ENCODE assay signal across 19 mouse cellular contexts in genomic region chr10:117630810-117631209, GRCm38 (mm10). TPM values are rescaled to one million over a fixed set of nuclear protein-coding genes. Genes with fewer than 3 reads are reported as not detected.
DNase-seq lines count a peak whose midpoint lies in the region; ATAC-seq and TF ChIP-seq lines count a peak whose summit lies in the region.
"Had no signal": no experiment of that assay in that cellular context is flagged by ENCODE, and none has a peak within 500 bp of the region (broad histone marks: within the 10 kb centered on the region; RNA-seq: fewer than 3 reads in every experiment).

No protein-coding gene starts in this region.

- H3K4me3 ChIP-seq in liver, embryonic 12.5 days = 0 out of 2 replicates have a peak overlapping the region, but pooled peaks have one; percentile 56
- H3K4me3 ChIP-seq in liver, postnatal 0 days (ENCODE audit: low read depth, low read length) = no peak overlapping the region
- H3K4me3 ChIP-seq in intestine, embryonic 14.5 days (ENCODE audit: low read depth, low read length) = peak overlapping the region; percentile 62
- H3K4me3 ChIP-seq in liver, embryonic 16.5 days (ENCODE audit: low read depth, low read length) = peak overlapping the region; percentile 22; the same call in 1 of the 2 replicates
- H3K4me3 ChIP-seq: erythroblast, embryonic 14.5 days; forebrain, embryonic 15.5 days; heart, embryonic 12.5 days; midbrain, embryonic 15.5 days had no signal

- H3K27ac ChIP-seq in liver, embryonic 12.5 days = no peak overlapping the region
- H3K27ac ChIP-seq in liver, postnatal 0 days (ENCODE audit: low read depth) = no peak overlapping the region
- no peak overlapping the region for H3K27ac ChIP-seq in intestine, embryonic 14.5 days (ENCODE audit: low read depth)
- no peak overlapping the region for H3K27ac ChIP-seq in liver, embryonic 16.5 days (ENCODE audit: low read length)
- H3K27ac ChIP-seq: forebrain, embryonic 15.5 days; hindbrain, postnatal 0 days; layer of hippocampus, adult 2 months; midbrain, embryonic 15.5 days had no signal

- WGBS in liver, embryonic 12.5 days (ENCODE audit: insufficient replicate concordance) = 42% methylated on average over 2 of the region's 2 CpGs
- WGBS in liver, postnatal 0 days (ENCODE audit: insufficient replicate concordance) = 51% methylated on average over 2 of the region's 2 CpGs
- 60% methylated on average over 2 of the region's 2 CpGs for WGBS in intestine, embryonic 14.5 days
- WGBS in liver, embryonic 16.5 days (ENCODE audit: insufficient replicate concordance) = 37% methylated on average over 2 of the region's 2 CpGs

- H3K9me3 ChIP-seq in liver, embryonic 12.5 days (replicated peaks) = no peaks in the 10 kb centered on the region
- no peaks in the 10 kb centered on the region for H3K9me3 ChIP-seq in liver, postnatal 0 days (ENCODE audit: low read length)
- no peaks in the 10 kb centered on the region for H3K9me3 ChIP-seq in intestine, embryonic 14.5 days (ENCODE audit: control insufficient read depth, low read length)
- H3K9me3 ChIP-seq in liver, embryonic 16.5 days (replicated peaks; ENCODE audit: control insufficient read depth, low read length) = no peaks in the 10 kb centered on the region
- H3K9me3 ChIP-seq: forebrain, embryonic 15.5 days; heart, embryonic 12.5 days; midbrain, embryonic 15.5 days had no signal

- no peak for ATAC-seq in liver, embryonic 12.5 days
- ATAC-seq in liver, postnatal 0 days = no peak
- no peak for ATAC-seq in intestine, embryonic 14.5 days (replicated peaks; ENCODE audit: low FRiP score, low TSS enrichment, low read depth)
- no peak for ATAC-seq in liver, embryonic 16.5 days (ENCODE audit: low read depth)
- ATAC-seq: forebrain, embryonic 15.5 days; hindbrain, postnatal 0 days; midbrain, embryonic 15.5 days had no signal

- DNase-seq in liver, postnatal 0 days = no peak
- DNase-seq in adipocyte (ENCODE audit: low spot score) = peak; percentile 94
- DNase-seq in intestine, embryonic 14.5 days (ENCODE audit: low spot score) = no peak
- no peak for DNase-seq in spleen, adult 12 weeks (ENCODE audit: low spot score)
- no peak for DNase-seq in neural tube, embryonic 10.5 days (ENCODE audit: extremely low spot score, low spot score)
- DNase-seq: cerebellum, postnatal 10 days; embryo, embryonic 11 days; left cerebral cortex, postnatal 4 days; retina, postnatal 1 day; right cerebral cortex, postnatal 4 days; thymus, adult 2 months had no signal

- H3K4me1 ChIP-seq in liver, embryonic 12.5 days = peaks cover 13% of the 10 kb centered on the region
- H3K4me1 ChIP-seq in liver, postnatal 0 days (ENCODE audit: insufficient read depth) = peaks cover 13% of the 10 kb centered on the region
- H3K4me1 ChIP-seq in intestine, embryonic 14.5 days (replicated peaks; ENCODE audit: control insufficient read depth, insufficient read depth, low read length) = peaks cover 11% of the 10 kb centered on the region; the same call in 1 of the 2 replicates
- no peaks in the 10 kb centered on the region; the same call in 1 of the 2 replicates for H3K4me1 ChIP-seq in liver, embryonic 16.5 days (ENCODE audit: control insufficient read depth, low read depth, low read length)

- TF ChIP-seq CTCF in liver, postnatal 0 days (IDR thresholded peaks at IDR 0.05; ENCODE audit: low read depth) = no peak

- H3K9ac ChIP-seq in liver, embryonic 12.5 days = no peak overlapping the region
- H3K9ac ChIP-seq in liver, postnatal 0 days (replicated peaks) = no peak overlapping the region
- H3K9ac ChIP-seq in intestine, embryonic 14.5 days (ENCODE audit: low read length) = no peak overlapping the region
- H3K9ac ChIP-seq in liver, embryonic 16.5 days (ENCODE audit: low read depth, low read length) = no peak overlapping the region
- H3K9ac ChIP-seq: forebrain, embryonic 15.5 days; heart, embryonic 12.5 days; midbrain, embryonic 15.5 days had no signal

- H3K27me3 ChIP-seq in liver, embryonic 12.5 days (replicated peaks) = peaks cover 62% of the 10 kb centered on the region
- H3K27me3 ChIP-seq in liver, postnatal 0 days (ENCODE audit: insufficient read depth, low read length) = peaks cover 14% of the 10 kb centered on the region
- peaks cover 35% of the 10 kb centered on the region for H3K27me3 ChIP-seq in intestine, embryonic 14.5 days (replicated peaks; ENCODE audit: control insufficient read depth, insufficient read depth, low read length)
- peaks cover 33% of the 10 kb centered on the region for H3K27me3 ChIP-seq in liver, embryonic 16.5 days (ENCODE audit: control insufficient read depth, insufficient read depth, low read depth, low read length)

- no peaks in the 10 kb centered on the region for H3K36me3 ChIP-seq in liver, embryonic 12.5 days
- no peaks in the 10 kb centered on the region for H3K36me3 ChIP-seq in liver, postnatal 0 days (replicated peaks; ENCODE audit: insufficient read depth, low read length)
- H3K36me3 ChIP-seq in intestine, embryonic 14.5 days (ENCODE audit: control insufficient read depth, insufficient read depth, low read length) = no peaks in the 10 kb centered on the region
- H3K36me3 ChIP-seq in liver, embryonic 16.5 days (ENCODE audit: control insufficient read depth, insufficient read depth) = no peaks in the 10 kb centered on the region
- H3K36me3 ChIP-seq: forebrain, embryonic 15.5 days; heart, embryonic 12.5 days; midbrain, embryonic 15.5 days had no signal

- no peak for TF ChIP-seq EP300 in liver, postnatal 0 days (IDR thresholded peaks at IDR 0.05; ENCODE audit: low read depth)

- H3K4me2 ChIP-seq in liver, embryonic 12.5 days = peak overlapping the region; percentile 71; the same call in 1 of the 2 replicates
- H3K4me2 ChIP-seq in liver, postnatal 0 days (ENCODE audit: low read depth, low read length) = no peak overlapping the region
- peak overlapping the region; percentile 97 for H3K4me2 ChIP-seq in intestine, embryonic 14.5 days (ENCODE audit: low read length)
- H3K4me2 ChIP-seq in liver, embryonic 16.5 days (ENCODE audit: low read depth, low read length) = peak overlapping the region; percentile 63; the same call in 1 of the 2 replicates
- H3K4me2 ChIP-seq: forebrain, embryonic 15.5 days; heart, embryonic 12.5 days; midbrain, embryonic 15.5 days had no signal

RNA-seq across cellular contexts. Expression of gene Cpm, which starts 1.5 kb away (rescaled TPM):
- 29.8 and 30.7 TPM in 2 replicates for polyA plus RNA-seq in liver, embryonic 12.5 days (2016; fragmentation: Nextera tagmentation; extraction: Ambion mirVana)
- 7.0 and 7.7 TPM in 2 replicates for polyA plus RNA-seq in liver, postnatal 0 days (2015; fragmentation: Nextera tagmentation; extraction: Ambion mirVana)
- polyA plus RNA-seq in intestine, embryonic 14.5 days (2014; fragmentation: Nextera tagmentation; extraction: Ambion mirVana) = 66.6 and 85.8 TPM in 2 replicates
- polyA plus RNA-seq in liver, embryonic 16.5 days (2015; fragmentation: Nextera tagmentation; extraction: Ambion mirVana) = 47.0 and 61.6 TPM in 2 replicates
- polyA plus RNA-seq: erythroblast, embryonic 14.5 days had no signal
